Mouse (Mus musculus): Measurements from ENCODE around the gene Bmp7. TPM values are rescaled to one million over a fixed set of nuclear protein-coding genes. Genes with fewer than 3 reads are reported as not detected.

Bmp7 gene
- polyA plus RNA-seq, 1 experiment from 2014 or later = 13.2 TPM

DNA sequence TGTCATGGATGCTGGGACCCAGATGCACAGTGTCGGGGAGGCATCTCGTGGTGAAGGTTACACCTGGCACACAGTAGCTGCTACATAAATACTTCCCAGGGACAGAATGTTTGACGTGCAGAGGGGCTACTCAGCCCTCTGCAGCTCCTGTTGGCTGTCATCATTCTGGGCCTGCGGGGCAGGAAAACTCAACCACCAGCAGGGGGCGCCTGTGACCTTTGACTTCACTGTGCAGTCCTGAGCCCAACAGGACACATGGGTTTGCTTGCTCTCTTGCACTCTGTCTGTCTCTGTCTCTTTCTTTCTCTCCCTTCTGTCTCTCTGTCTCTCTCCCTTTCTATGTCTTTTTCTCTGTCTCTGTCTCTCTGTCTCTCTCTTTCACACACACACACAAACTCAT is 108.4 kb downstream of the Bmp7 start:
- Histone ChIP-seq H3K4me1 (ENCODE audit: control insufficient read depth, insufficient read depth, low read length) (no peaks in the 10 kb centered on the region), H3K27me3 (ENCODE audit: control insufficient read depth, insufficient read depth, low read length) (no peaks in the 10 kb centered on the region), H3K36me3 (ENCODE audit: control insufficient read depth, insufficient read depth, low read length) (no peaks in the 10 kb centered on the region), H3K4me2 (ENCODE audit: low read length) (no peak overlapping the region), H3K4me3 (replicated peaks; ENCODE audit: low read depth, low read length) (no peak overlapping the region), H3K27ac (replicated peaks; ENCODE audit: low read depth, low read length) (no peak overlapping the region), H3K9ac (replicated peaks; ENCODE audit: low read length) (no peak overlapping the region), H3K9me3 (ENCODE audit: control insufficient read depth, low read length) (no peaks in the 10 kb centered on the region)
- WGBS = 17% methylated on average over 5 of the region's 5 CpGs
- 0 out of 2 replicates have a peak, but pooled peaks have one; percentile 38 for ATAC-seq (ENCODE audit: low FRiP score, low TSS enrichment)
- DNase-seq = peak; percentile 81

DNA sequence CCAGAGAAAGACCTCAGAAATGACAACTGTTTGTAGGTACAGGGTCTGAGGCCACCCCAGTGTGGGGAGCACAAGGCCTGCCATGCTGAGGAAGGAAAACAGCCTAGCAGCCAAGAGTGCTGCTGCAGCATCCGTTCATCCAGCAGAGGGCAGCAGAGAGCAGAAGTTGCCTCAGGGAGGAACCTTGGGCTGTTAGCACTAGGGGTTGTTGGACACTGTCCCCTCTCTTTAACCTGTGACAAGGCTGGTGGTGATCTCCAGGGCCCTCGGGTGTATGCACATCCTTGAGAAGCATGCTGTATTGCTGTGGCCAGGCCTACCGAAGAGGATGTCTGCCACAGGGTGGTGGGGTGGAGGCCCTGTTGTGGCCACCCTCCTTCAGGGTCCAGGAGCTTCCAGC is 109.0 kb downstream of the Bmp7 start:
- Histone ChIP-seq H3K27ac (replicated peaks; ENCODE audit: low read depth, low read length) (no peak overlapping the region), H3K9ac (replicated peaks; ENCODE audit: low read length) (no peak overlapping the region), H3K4me3 (replicated peaks; ENCODE audit: low read depth, low read length) (no peak overlapping the region), H3K36me3 (ENCODE audit: control insufficient read depth, insufficient read depth, low read length) (no peaks in the 10 kb centered on the region), H3K9me3 (ENCODE audit: control insufficient read depth, low read length) (no peaks in the 10 kb centered on the region), H3K4me2 (ENCODE audit: low read length) (no peak overlapping the region), H3K4me1 (ENCODE audit: control insufficient read depth, insufficient read depth, low read length) (no peaks in the 10 kb centered on the region), H3K27me3 (ENCODE audit: control insufficient read depth, insufficient read depth, low read length) (no peaks in the 10 kb centered on the region)
- DNase-seq = peak; percentile 91
- WGBS = 17% methylated on average over 3 of the region's 3 CpGs
- ATAC-seq (ENCODE audit: low FRiP score, low TSS enrichment) = peak; percentile 57; the same call in 1 of the 2 replicates

DNA sequence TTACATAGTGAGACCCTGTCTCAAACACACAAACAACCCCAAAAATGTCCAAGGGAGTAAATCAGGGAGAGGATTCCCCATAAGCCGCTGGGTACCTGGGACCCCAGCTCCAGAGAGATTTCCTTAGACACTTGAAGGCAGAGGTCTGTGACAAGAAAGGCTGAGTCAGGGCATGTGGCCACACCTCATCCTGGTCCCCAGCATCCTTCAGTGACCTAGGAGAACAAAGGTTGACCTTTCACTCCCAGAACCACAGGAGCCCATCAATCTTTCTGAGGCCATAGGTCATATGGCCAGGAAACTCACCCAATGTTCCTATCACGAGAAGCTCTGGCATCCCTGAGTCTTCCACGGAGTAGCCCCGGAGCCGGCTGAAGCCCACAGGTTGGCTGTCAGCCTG is 111.9 kb downstream of the Bmp7 start:
- H3K4me3 ChIP-seq (replicated peaks; ENCODE audit: low read depth, low read length) = no peak overlapping the region
- H3K4me2 ChIP-seq (ENCODE audit: low read length) = no peak overlapping the region
- no peaks in the 10 kb centered on the region for H3K36me3 ChIP-seq (ENCODE audit: control insufficient read depth, insufficient read depth, low read length)
- H3K9me3 ChIP-seq (ENCODE audit: control insufficient read depth, low read length) = no peaks in the 10 kb centered on the region
- WGBS = 53% methylated on average over 5 of the region's 5 CpGs
- no peak for DNase-seq
- no peak for ATAC-seq (ENCODE audit: low FRiP score, low TSS enrichment)
- peaks cover 6% of the 10 kb centered on the region; the same call in 1 of the 2 replicates for H3K4me1 ChIP-seq (ENCODE audit: control insufficient read depth, insufficient read depth, low read length)
- no peaks in the 10 kb centered on the region for H3K27me3 ChIP-seq (ENCODE audit: control insufficient read depth, insufficient read depth, low read length)
- no peak overlapping the region for H3K27ac ChIP-seq (replicated peaks; ENCODE audit: low read depth, low read length)
- no peak overlapping the region for H3K9ac ChIP-seq (replicated peaks; ENCODE audit: low read length)

DNA sequence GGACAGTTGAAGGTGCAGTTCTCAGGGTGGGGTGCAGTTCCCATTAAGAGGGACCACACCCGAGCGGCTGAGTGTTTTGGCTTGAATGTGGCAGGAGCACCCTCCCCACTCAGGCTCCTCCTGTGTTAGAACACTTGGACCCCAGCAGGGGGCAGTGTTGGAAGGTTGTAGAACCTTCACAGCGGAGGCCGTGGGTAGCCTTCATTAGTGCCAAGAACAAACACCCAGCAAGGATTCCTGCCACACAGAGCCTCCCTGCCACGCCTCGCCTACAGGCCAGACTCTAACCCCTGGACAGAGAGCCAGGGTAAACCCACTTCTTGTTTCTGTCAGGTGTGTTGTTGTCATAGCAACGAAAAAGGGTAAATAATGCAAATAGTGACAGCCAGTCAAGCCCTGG is 112.6 kb downstream of the Bmp7 start:
- DNase-seq = peak; percentile 72
- WGBS = 63% methylated on average over 7 of the region's 7 CpGs
- H3K9me3 ChIP-seq (ENCODE audit: control insufficient read depth, low read length) = no peaks in the 10 kb centered on the region
- ATAC-seq (ENCODE audit: low FRiP score, low TSS enrichment) = no peak
- H3K9ac ChIP-seq (replicated peaks; ENCODE audit: low read length) = no peak overlapping the region
- H3K4me2 ChIP-seq (ENCODE audit: low read length) = no peak overlapping the region
- no peaks in the 10 kb centered on the region for H3K36me3 ChIP-seq (ENCODE audit: control insufficient read depth, insufficient read depth, low read length)
- H3K27me3 ChIP-seq (ENCODE audit: control insufficient read depth, insufficient read depth, low read length) = no peaks in the 10 kb centered on the region
- H3K4me3 ChIP-seq (replicated peaks; ENCODE audit: low read depth, low read length) = no peak overlapping the region
- H3K4me1 ChIP-seq (ENCODE audit: control insufficient read depth, insufficient read depth, low read length) = peaks cover 6% of the 10 kb centered on the region; the same call in 1 of the 2 replicates
- H3K27ac ChIP-seq (replicated peaks; ENCODE audit: low read depth, low read length) = no peak overlapping the region

DNA sequence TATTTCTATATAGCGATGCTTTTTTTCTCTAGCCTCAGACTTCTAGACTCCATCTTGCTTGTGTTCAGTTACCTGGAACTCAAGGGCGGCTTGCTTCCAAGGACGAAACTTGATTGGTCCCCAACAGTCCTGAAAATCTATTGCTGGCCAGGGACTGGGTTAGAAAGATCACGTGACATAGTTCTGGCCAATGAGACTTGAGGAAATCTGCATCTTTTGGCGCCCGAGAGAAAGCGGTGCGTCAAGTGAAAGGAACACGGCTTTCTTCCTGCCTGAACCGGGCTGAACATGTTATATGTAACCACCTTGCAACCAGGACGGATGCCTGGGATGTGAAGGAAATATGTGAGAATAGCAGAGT is 114.4 kb downstream of the Bmp7 start:
- no peak for DNase-seq
- H3K27ac ChIP-seq (replicated peaks; ENCODE audit: low read depth, low read length) = no peak overlapping the region
- WGBS = 89% methylated on average over 11 of the region's 11 CpGs
- peaks cover 6% of the 10 kb centered on the region; the same call in 1 of the 2 replicates for H3K4me1 ChIP-seq (ENCODE audit: control insufficient read depth, insufficient read depth, low read length)
- H3K4me2 ChIP-seq (ENCODE audit: low read length) = no peak overlapping the region
- H3K9ac ChIP-seq (replicated peaks; ENCODE audit: low read length) = no peak overlapping the region
- no peaks in the 10 kb centered on the region for H3K36me3 ChIP-seq (ENCODE audit: control insufficient read depth, insufficient read depth, low read length)
- H3K4me3 ChIP-seq (replicated peaks; ENCODE audit: low read depth, low read length) = no peak overlapping the region
- no peak for ATAC-seq (ENCODE audit: low FRiP score, low TSS enrichment)
- no peaks in the 10 kb centered on the region for H3K9me3 ChIP-seq (ENCODE audit: control insufficient read depth, low read length)
- H3K27me3 ChIP-seq (ENCODE audit: control insufficient read depth, insufficient read depth, low read length) = no peaks in the 10 kb centered on the region

DNA sequence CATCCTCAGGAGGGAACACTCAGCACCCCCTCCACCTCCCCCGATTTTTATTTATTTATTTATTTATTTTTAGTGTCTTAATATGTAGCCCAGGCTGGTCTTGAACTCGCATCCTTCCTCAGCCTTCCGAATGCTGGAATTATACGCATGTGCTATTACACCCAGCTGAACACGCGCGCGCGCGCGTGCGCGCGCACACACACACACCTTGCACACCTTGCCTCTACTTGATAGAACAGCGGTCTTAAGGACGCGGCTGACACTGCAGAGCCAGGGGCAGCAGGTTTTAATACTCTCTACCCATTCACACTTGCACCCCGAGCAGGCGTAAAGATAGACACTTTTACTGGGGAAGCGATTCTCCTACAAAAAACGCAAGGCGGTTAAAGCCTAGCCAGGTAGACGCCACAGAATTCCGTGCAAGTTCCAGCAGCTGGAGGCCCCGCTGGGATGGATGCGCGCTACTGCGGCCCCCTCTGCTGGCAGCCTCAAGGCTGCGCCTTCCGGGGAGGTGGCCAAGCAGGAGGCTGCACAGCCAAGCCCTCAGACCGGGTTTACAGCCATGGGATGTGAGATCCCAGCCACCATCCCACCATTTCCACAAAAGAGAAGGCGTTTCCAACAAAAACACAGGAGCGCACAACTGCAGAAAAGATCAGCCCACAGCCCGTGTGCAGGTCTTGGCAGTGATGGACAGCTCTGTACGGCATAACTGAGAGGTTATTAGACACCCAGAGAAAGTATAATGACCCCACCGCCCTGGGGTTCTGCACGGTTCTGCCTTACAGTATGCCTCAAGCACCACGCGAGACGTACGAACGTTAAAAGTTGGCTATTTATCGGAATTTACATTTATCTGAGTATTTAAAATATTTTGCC is 115.0 kb downstream of the Bmp7 start:
- Histone ChIP-seq H3K4me1 (ENCODE audit: control insufficient read depth, insufficient read depth, low read length) (peaks cover 6% of the 10 kb centered on the region; the same call in 1 of the 2 replicates), H3K27me3 (ENCODE audit: control insufficient read depth, insufficient read depth, low read length) (no peaks in the 10 kb centered on the region), H3K27ac (replicated peaks; ENCODE audit: low read depth, low read length) (no peak overlapping the region), H3K9me3 (ENCODE audit: control insufficient read depth, low read length) (no peaks in the 10 kb centered on the region), H3K9ac (replicated peaks; ENCODE audit: low read length) (no peak overlapping the region; the same call in 1 of the 2 replicates), H3K4me3 (replicated peaks; ENCODE audit: low read depth, low read length) (peak overlapping the region; percentile 19; the same call in 1 of the 2 replicates), H3K4me2 (ENCODE audit: low read length) (peak overlapping the region; percentile 45), H3K36me3 (ENCODE audit: control insufficient read depth, insufficient read depth, low read length) (no peaks in the 10 kb centered on the region)
- peak; percentile 55; the same call in 1 of the 2 replicates for ATAC-seq (ENCODE audit: low FRiP score, low TSS enrichment)
- peak; percentile 86 for DNase-seq
- 21% methylated on average over 43 of the region's 43 CpGs for WGBS

DNA sequence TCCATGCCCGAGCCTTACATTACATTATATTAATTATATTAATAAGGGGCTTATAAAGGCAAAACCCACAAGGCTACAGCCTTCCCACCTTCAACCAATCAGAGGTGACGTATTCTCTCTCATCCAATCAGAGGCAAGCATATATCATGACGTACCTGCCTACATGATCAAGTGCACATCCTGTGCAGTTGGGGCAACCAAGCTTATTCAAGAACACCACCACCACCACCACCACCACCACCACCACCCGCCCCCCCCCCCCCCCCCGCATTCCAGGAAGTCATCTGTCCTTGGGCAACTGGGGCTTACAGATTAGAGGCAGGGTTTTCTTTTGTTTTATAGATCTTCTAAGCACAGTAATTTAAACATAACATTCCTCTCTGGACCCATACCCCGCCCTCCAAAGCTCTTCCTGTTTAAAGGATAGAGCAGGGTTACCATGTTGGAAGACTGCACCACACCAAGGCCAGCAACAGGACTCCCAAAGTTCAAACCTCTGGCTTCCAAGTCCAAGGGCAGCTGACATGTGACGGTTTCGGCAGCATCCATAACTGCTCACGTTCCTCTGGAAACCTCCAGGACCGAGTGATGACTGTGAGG is 121.4 kb downstream of the Bmp7 start:
- no peak overlapping the region for H3K27ac ChIP-seq (replicated peaks; ENCODE audit: low read depth, low read length)
- 80% methylated on average over 10 of the region's 10 CpGs for WGBS

More for the DNA sequence above, 121.4 kb downstream of the Bmp7 start:
- no peak for ATAC-seq (ENCODE audit: low FRiP score, low TSS enrichment)
- no peaks in the 10 kb centered on the region for H3K36me3 ChIP-seq (ENCODE audit: control insufficient read depth, insufficient read depth, low read length)
- H3K4me3 ChIP-seq (replicated peaks; ENCODE audit: low read depth, low read length) = no peak overlapping the region
- H3K9me3 ChIP-seq (ENCODE audit: control insufficient read depth, low read length) = no peaks in the 10 kb centered on the region
- no peaks in the 10 kb centered on the region for H3K4me1 ChIP-seq (ENCODE audit: control insufficient read depth, insufficient read depth, low read length)
- H3K9ac ChIP-seq (replicated peaks; ENCODE audit: low read length) = no peak overlapping the region
- DNase-seq = no peak
- no peak overlapping the region for H3K4me2 ChIP-seq (ENCODE audit: low read length)
- H3K27me3 ChIP-seq (ENCODE audit: control insufficient read depth, insufficient read depth, low read length) = no peaks in the 10 kb centered on the region

All from midbrain, embryonic 14.5 days (tissue).